Mouse (Mus musculus): Measurements from ENCODE around the gene Gm20388. TPM values are rescaled to one million over a fixed set of nuclear protein-coding genes. Genes with fewer than 3 reads are reported as not detected.

The Gm20388 gene
- total RNA-seq, 2 experiments from 2014 or later = 18.5 to 23.8 TPM

- no peak for ATAC-seq (replicated peaks; ENCODE audit: poor library complexity, severe bottlenecking)
Observed at GRCm38 (mm10) chr8:121385540-121385939, 1474.9 kb downstream of the Gm20388 start.

GRCm38 (mm10) chr8:121390608-121391007 lies 1480.0 kb downstream of the Gm20388 start:
- peak; percentile 50 for ATAC-seq (replicated peaks; ENCODE audit: poor library complexity, severe bottlenecking)

- ATAC-seq (replicated peaks; ENCODE audit: poor library complexity, severe bottlenecking) = peak; percentile 73
Observed at GRCm38 (mm10) chr8:121391254-121391653, 1480.6 kb downstream of the Gm20388 start.

GRCm38 (mm10) chr8:121391771-121392170 lies 1481.1 kb downstream of the Gm20388 start:
- ATAC-seq (replicated peaks; ENCODE audit: poor library complexity, severe bottlenecking) = no peak

GRCm38 (mm10) chr8:121392482-121392881 lies 1481.8 kb downstream of the Gm20388 start:
- no peak for ATAC-seq (replicated peaks; ENCODE audit: poor library complexity, severe bottlenecking)

GRCm38 (mm10) chr8:121393111-121393510 lies 1482.5 kb downstream of the Gm20388 start:
- no peak for ATAC-seq (replicated peaks; ENCODE audit: poor library complexity, severe bottlenecking)

GRCm38 (mm10) chr8:121394686-121395085 lies 1484.0 kb downstream of the Gm20388 start:
- ATAC-seq (replicated peaks; ENCODE audit: poor library complexity, severe bottlenecking) = no peak

GRCm38 (mm10) chr8:121395316-121395715 lies 1484.7 kb downstream of the Gm20388 start:
- ATAC-seq (replicated peaks; ENCODE audit: poor library complexity, severe bottlenecking) = no peak

- no peak for ATAC-seq (replicated peaks; ENCODE audit: poor library complexity, severe bottlenecking)
Observed at GRCm38 (mm10) chr8:121396151-121396550, 1485.5 kb downstream of the Gm20388 start.

GRCm38 (mm10) chr8:121397201-121397698 lies 1486.6 kb downstream of the Gm20388 start:
- ATAC-seq (replicated peaks; ENCODE audit: poor library complexity, severe bottlenecking) = no peak

GRCm38 (mm10) chr8:121398081-121398480 lies 1487.4 kb downstream of the Gm20388 start:
- ATAC-seq (replicated peaks; ENCODE audit: poor library complexity, severe bottlenecking) = no peak

GRCm38 (mm10) chr8:121398724-121399123 lies 1488.1 kb downstream of the Gm20388 start:
- ATAC-seq (replicated peaks; ENCODE audit: poor library complexity, severe bottlenecking) = no peak

- ATAC-seq (replicated peaks; ENCODE audit: poor library complexity, severe bottlenecking) = no peak
Observed at GRCm38 (mm10) chr8:121399173-121399572, 1488.5 kb downstream of the Gm20388 start.

- no peak for ATAC-seq (replicated peaks; ENCODE audit: poor library complexity, severe bottlenecking)
Observed at GRCm38 (mm10) chr8:121400581-121400980, 1489.9 kb downstream of the Gm20388 start.

- no peak for ATAC-seq (replicated peaks; ENCODE audit: poor library complexity, severe bottlenecking)
Observed at GRCm38 (mm10) chr8:121403821-121404220, 1493.2 kb downstream of the Gm20388 start.

GRCm38 (mm10) chr8:121418081-121418480 lies 1507.4 kb downstream of the Gm20388 start:
- ATAC-seq (replicated peaks; ENCODE audit: poor library complexity, severe bottlenecking) = no peak

GRCm38 (mm10) chr8:121419551-121419950 lies 1508.9 kb downstream of the Gm20388 start:
- ATAC-seq (replicated peaks; ENCODE audit: poor library complexity, severe bottlenecking) = no peak

- ATAC-seq (replicated peaks; ENCODE audit: poor library complexity, severe bottlenecking) = no peak
Observed at GRCm38 (mm10) chr8:121421009-121421408, 1510.4 kb downstream of the Gm20388 start.

- ATAC-seq (replicated peaks; ENCODE audit: poor library complexity, severe bottlenecking) = no peak
Observed at GRCm38 (mm10) chr8:121424080-121424479, 1513.4 kb downstream of the Gm20388 start.

GRCm38 (mm10) chr8:121424600-121424999 lies 1514.0 kb downstream of the Gm20388 start:
- no peak for ATAC-seq (replicated peaks; ENCODE audit: poor library complexity, severe bottlenecking)

GRCm38 (mm10) chr8:121431499-121431898 lies 1520.9 kb downstream of the Gm20388 start:
- ATAC-seq (replicated peaks; ENCODE audit: poor library complexity, severe bottlenecking) = no peak

- no peak for ATAC-seq (replicated peaks; ENCODE audit: poor library complexity, severe bottlenecking)
Observed at GRCm38 (mm10) chr8:121433466-121433865, 1522.8 kb downstream of the Gm20388 start.

GRCm38 (mm10) chr8:121436656-121437055 lies 1526.0 kb downstream of the Gm20388 start:
- no peak for ATAC-seq (replicated peaks; ENCODE audit: poor library complexity, severe bottlenecking)
